ENCODE assay signal across 22 mouse cellular contexts in the genomic region with DNA sequence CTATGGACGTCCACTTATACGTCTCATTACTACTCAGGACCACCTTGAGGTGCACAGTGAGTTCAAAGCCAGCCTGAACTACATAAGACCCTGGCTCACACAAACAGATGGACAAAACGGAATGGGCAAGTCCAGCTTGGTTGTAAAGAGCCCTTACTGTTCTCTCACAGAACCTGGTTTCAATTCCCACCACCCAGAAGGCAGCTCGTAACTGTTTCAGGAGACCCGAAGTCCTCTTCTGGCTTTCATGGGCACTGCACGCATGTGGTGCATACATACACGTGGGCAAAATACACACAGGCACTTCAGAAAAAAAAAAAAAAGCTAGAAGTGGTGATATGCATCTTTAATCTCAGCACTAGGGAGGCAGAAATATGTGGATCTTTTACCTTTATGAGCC. TPM values are rescaled to one million over a fixed set of nuclear protein-coding genes. Genes with fewer than 3 reads are reported as not detected.
DNase-seq lines count a peak whose midpoint lies in the region; ATAC-seq and TF ChIP-seq lines count a peak whose summit lies in the region.
"Had no signal": no experiment of that assay in that cellular context is flagged by ENCODE, and none has a peak within 500 bp of the region (broad histone marks: within the 10 kb centered on the region; RNA-seq: fewer than 3 reads in every experiment).

No protein-coding gene starts in this region.

- no peak for DNase-seq in forebrain, embryonic 11.5 days (ENCODE audit: low spot score)
- DNase-seq in lung, embryonic 14.5 days, result peak; percentile 26
- no peak for DNase-seq in lung, postnatal 10 days
- peak; percentile 42 for DNase-seq in ZHBTc4 (ENCODE audit: low read depth, low spot score)
- DNase-seq in mesoderm, embryonic 11.5 days (ENCODE audit: low read depth, low spot score), result peak; percentile 47
- no peak for DNase-seq in layer of hippocampus, adult 18-20 months (ENCODE audit: low spot score in 2 of 2)
- DNase-seq in frontal cortex, postnatal 36 days (ENCODE audit: low spot score in 2 of 2), result no peak
- DNase-seq: adrenal gland, postnatal 10 days; cerebellum, adult 9-11 months; gastrocnemius, postnatal 10 days; heart, adult 18-20 months; heart, postnatal 36 days; kidney, adult 11 months; kidney, postnatal 10 days; layer of hippocampus, postnatal 36 days; liver, embryonic 13.5 days had no signal

- no peaks in the 10 kb centered on the region for H3K27me3 ChIP-seq in forebrain, embryonic 11.5 days (ENCODE audit: control insufficient read depth, insufficient read depth, low read length)
- no peaks in the 10 kb centered on the region for H3K27me3 ChIP-seq in forebrain, embryonic 16.5 days (replicated peaks; ENCODE audit: control insufficient read depth, insufficient read depth, low read length)
- no peaks in the 10 kb centered on the region for H3K27me3 ChIP-seq in lung, embryonic 14.5 days (ENCODE audit: insufficient read depth, low read length)
- H3K27me3 ChIP-seq: liver, embryonic 13.5 days; megakaryocyte, embryonic 14.5 days had no signal

- no peaks in the 10 kb centered on the region for H3K9me3 ChIP-seq in forebrain, embryonic 11.5 days (ENCODE audit: control insufficient read depth, low read length)
- no peaks in the 10 kb centered on the region for H3K9me3 ChIP-seq in forebrain, embryonic 16.5 days (ENCODE audit: control insufficient read depth, low read length)
- no peaks in the 10 kb centered on the region for H3K9me3 ChIP-seq in lung, embryonic 14.5 days (ENCODE audit: low read depth, low read length)

- no peaks in the 10 kb centered on the region for H3K4me1 ChIP-seq in forebrain, embryonic 11.5 days (replicated peaks; ENCODE audit: control insufficient read depth, insufficient read depth, low read length)
- H3K4me1 ChIP-seq in forebrain, embryonic 16.5 days (replicated peaks; ENCODE audit: control insufficient read depth, insufficient read depth, low read length), result peaks cover 5% of the 10 kb centered on the region
- H3K4me1 ChIP-seq in lung, embryonic 14.5 days (ENCODE audit: insufficient read depth), result no peaks in the 10 kb centered on the region; the same call in 1 of the 2 replicates

- no peak overlapping the region for H3K9ac ChIP-seq in forebrain, embryonic 11.5 days (ENCODE audit: low read length)
- H3K9ac ChIP-seq in forebrain, embryonic 16.5 days (replicated peaks; ENCODE audit: low read depth, low read length), result no peak overlapping the region
- no peak overlapping the region for H3K9ac ChIP-seq in lung, embryonic 14.5 days
- H3K9ac ChIP-seq: liver, embryonic 13.5 days had no signal

- no peak overlapping the region for H3K4me3 ChIP-seq in forebrain, embryonic 11.5 days (ENCODE audit: low read depth, low read length)
- no peak overlapping the region for H3K4me3 ChIP-seq in forebrain, embryonic 16.5 days (replicated peaks; ENCODE audit: low read length)
- H3K4me3 ChIP-seq in lung, embryonic 14.5 days (ENCODE audit: low read depth, low read length), result no peak overlapping the region
- H3K4me3 ChIP-seq: layer of hippocampus, adult 2 months; liver, embryonic 13.5 days; megakaryocyte, embryonic 14.5 days had no signal

- 79% methylated on average over 7 of the region's 7 CpGs for WGBS in forebrain, embryonic 11.5 days
- WGBS in forebrain, embryonic 16.5 days, result 76% methylated on average over 7 of the region's 7 CpGs
- WGBS in lung, embryonic 14.5 days, result 74% methylated on average over 7 of the region's 7 CpGs

- TF ChIP-seq CTCF in lung, embryonic 14.5 days (IDR thresholded peaks at IDR 0.05; ENCODE audit: low read depth), result 0 out of 2 replicates have a peak, but pooled peaks have one; percentile 33

- no peaks in the 10 kb centered on the region; the same call in 1 of the 2 replicates for H3K36me3 ChIP-seq in forebrain, embryonic 11.5 days (ENCODE audit: control insufficient read depth, insufficient read depth, low read length)
- H3K36me3 ChIP-seq in forebrain, embryonic 16.5 days (ENCODE audit: control insufficient read depth, insufficient read depth), result peaks cover 10% of the 10 kb centered on the region; the same call in 1 of the 2 replicates
- H3K36me3 ChIP-seq in lung, embryonic 14.5 days (ENCODE audit: insufficient read depth), result peaks cover 35% of the 10 kb centered on the region

- H3K27ac ChIP-seq in forebrain, embryonic 11.5 days (ENCODE audit: low read depth, low read length), result no peak overlapping the region
- no peak overlapping the region for H3K27ac ChIP-seq in forebrain, embryonic 16.5 days (ENCODE audit: low read length)
- no peak overlapping the region for H3K27ac ChIP-seq in lung, embryonic 14.5 days (ENCODE audit: low read depth)
- H3K27ac ChIP-seq: layer of hippocampus, adult 2 months; liver, embryonic 13.5 days had no signal

- 0 out of 2 replicates have a peak, but pooled peaks have one; percentile 36 for ATAC-seq in forebrain, embryonic 11.5 days (replicated peaks; ENCODE audit: low FRiP score)
- no peak for ATAC-seq in forebrain, embryonic 16.5 days
- 0 out of 2 replicates have a peak, but pooled peaks have one; percentile 48 for ATAC-seq in lung, embryonic 14.5 days (ENCODE audit: insufficient read depth)
- ATAC-seq: hindbrain, embryonic 16.5 days had no signal

- H3K4me2 ChIP-seq in forebrain, embryonic 11.5 days (ENCODE audit: low read depth, low read length, severe bottlenecking), result no peak overlapping the region
- no peak overlapping the region for H3K4me2 ChIP-seq in forebrain, embryonic 16.5 days (ENCODE audit: low read length)
- H3K4me2 ChIP-seq in lung, embryonic 14.5 days, result no peak overlapping the region
- H3K4me2 ChIP-seq: liver, embryonic 13.5 days had no signal

RNA-seq across cellular contexts. Expression of gene Gm42791, which starts 50.1 kb away (rescaled TPM):
- polyA plus RNA-seq in forebrain, embryonic 11.5 days (2014; fragmentation: Nextera tagmentation; extraction: Ambion mirVana), result 4.6 TPM in 1 of 2 replicates, not detected in the other
- 4.4 and 5.8 TPM in 2 replicates for polyA plus RNA-seq in forebrain, embryonic 16.5 days (2015; fragmentation: Nextera tagmentation; extraction: Ambion mirVana)
- polyA plus RNA-seq in lung, embryonic 14.5 days (2014; fragmentation: Nextera tagmentation; extraction: Ambion mirVana), result 0.58 and 1.2 TPM in 2 replicates
- 10 to 100 TPM; 32.0 to 32.9 TPM for total RNA-seq in layer of hippocampus, adult 18-20 months (2021)
- polyA plus RNA-seq: frontal cortex, adult 2 months; heart, embryonic 14.5 days had no signal

Comparison
In these comparisons a context has a peak if more than half of its experiments do, and no peak if none do; other contexts are left out.
1. DNase-seq: peak in lung, embryonic 14.5 days (single experiment), ZHBTc4 (single experiment) and mesoderm, embryonic 11.5 days (single experiment); none in forebrain, embryonic 11.5 days (single experiment), lung, postnatal 10 days (single experiment), layer of hippocampus, adult 18-20 months (0 of 2) and frontal cortex, postnatal 36 days (0 of 2).